Mouse (Mus musculus) monocyte, adult 2 months (primary cell): ENCODE results near the gene Ssh2.

Experiments used
- DNase-seq, 2 experiments: peaks; one replicate each; pipeline ENCODE4 v3.0.0; 2022; ENCODE audit warnings: low spot score in 2 of 2, low read depth in 1 of 2

Gene Ssh2

DNA sequence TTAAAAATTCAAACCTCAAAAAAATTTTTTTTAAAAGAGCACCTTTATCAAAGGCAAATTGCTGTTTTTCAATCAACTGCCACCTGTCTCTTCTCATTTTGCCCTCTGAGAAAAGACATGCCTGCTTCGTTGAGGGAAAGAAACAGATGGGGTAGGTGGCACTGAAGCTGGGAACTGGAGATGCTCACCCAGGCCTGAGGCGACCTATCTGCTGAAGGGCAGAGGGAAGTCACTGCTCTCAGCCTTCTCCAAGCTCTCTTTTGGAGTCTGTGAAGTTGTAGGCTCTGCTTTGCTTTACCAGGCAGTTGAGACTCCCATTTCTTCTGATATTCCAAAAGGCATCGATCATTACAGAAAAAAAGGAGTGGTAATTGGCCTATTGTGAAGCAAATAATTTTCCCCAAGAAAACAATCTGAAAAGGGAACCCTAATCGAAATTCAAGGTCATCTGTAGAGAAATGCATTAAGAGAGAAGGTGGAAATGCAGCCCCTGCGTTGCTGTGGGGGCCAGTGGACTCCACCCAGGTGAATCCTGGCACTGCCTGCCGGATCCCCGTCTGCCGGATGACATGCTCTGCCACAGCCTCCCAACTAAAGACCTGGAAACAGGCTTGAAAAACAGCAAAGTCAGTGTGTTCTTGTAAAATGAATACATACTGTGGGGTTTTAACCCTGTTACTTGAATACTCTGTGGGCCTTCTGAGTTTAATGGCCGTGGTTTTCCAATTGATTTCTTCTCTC lies 239.9 kb downstream of the Ssh2 start:
- no peak for DNase-seq

DNA sequence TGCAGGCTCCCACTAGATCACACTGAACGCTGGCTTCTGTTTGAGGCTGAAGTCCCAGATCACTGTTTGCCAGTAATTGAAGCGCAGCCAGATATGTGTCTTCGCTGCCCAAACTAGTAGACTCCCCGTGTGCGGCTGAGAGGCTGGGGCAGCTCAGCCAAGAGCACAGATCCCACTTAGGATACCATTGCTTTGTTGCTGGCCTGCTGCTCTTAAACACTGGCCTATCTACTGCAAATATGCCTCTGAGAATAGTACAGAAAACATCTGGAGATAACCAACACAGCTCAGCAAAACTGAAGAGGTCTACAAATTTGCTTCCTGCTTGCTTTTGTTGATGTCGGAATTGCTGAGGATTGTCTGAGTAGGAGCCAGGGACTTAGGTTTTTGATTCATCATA lies 240.8 kb downstream of the Ssh2 start:
- DNase-seq = no peak

DNA sequence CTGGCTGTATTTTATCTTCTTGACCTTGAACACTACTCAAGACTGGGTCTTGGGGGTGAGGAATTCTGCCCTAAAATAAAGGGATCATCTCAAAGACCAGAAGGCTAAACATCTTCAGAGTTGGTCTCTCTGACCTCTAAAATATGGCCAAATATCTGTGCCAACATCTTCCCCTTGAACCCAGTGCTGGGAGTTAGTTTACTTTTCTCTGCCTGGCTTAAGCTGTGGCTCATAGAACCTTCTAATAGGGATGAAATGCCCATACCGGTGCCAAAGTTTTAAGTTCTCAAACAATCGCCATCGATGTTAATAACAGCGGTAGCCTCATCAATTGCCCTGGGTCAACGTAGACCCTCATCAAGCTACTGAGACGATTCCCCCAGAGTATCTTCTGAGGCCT lies 245.8 kb downstream of the Ssh2 start:
- DNase-seq = no peak

DNA sequence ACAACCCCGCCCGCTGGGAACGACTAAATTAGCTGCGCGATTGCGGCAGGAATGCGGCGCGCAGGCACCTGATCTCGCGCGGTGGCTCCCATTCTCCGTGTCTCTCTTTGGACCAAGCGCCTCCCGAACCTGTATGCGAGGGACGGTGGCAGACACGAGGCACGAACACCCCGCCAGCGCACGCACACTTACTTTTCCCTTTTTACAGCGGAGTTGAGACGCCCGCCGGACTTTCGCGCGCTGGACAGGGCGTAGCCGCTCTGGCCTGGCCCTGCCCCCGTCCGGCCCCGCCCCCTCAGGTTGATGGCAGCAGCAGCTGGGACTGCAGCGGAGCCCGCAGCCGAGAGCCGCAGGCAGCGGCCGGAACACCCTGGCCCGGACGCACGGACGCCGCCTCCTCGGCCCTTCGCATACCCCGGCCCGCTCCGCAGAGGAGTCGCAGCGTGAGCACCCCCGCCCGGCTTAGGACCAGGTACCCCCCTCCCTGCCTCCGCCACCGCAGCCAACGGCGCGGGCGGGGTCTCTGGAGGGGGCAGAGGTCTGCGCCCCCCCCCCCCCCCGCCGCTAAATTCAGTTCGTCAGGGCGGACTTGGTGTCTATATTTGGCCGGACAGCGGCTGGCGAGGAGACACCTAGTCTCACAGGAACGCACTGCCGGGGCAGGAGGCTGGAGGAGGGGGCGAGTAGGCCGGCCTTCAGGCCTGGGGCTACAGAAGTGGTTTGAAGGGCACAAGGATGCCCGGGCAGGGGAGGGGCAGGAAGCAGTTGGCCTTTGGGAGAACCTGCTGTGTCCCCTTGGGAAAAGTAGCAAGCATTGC lies 246.4 kb downstream of the Ssh2 start, which contains the start of gene Coro6:
Gene Coro6, plus strand, starts transcription at position 129 of the 818 bp plus-strand sequence.
- DNase-seq = peak; percentile 11 to 18

DNA sequence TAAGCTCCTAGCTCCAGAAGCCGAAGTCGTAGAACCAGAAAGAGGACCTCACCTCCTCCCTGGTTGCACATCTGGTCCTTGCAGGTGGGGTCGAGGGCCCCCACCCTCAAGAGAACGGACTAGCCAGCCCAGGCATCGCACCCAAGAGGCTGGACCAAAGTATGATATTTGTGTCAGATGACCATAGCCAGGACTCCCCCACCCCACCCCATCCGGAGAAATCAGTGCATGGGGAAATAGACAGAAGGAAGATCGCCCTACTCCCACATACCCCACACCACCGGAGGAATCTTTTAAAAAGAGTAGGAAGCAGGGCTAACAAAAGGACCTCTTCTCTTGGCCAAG lies 247.0 kb downstream of the Ssh2 start:
- no peak for DNase-seq

DNA sequence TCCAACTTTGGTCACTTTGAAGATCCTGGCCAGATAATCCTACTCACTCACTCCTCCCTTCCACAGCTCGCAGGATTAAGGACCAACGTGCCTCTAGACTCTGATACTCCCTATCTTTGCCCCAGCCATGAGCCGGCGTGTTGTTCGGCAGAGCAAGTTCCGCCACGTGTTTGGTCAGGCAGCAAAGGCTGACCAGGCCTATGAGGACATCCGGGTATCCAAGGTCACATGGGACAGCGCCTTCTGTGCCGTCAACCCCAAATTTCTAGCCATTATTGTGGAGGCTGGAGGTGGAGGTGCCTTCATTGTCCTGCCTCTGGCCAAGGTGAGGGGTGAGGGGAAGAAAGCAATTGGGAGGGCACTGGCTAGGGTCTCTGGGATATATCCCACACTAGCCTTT lies 247.7 kb downstream of the Ssh2 start:
- no peak for DNase-seq

DNA sequence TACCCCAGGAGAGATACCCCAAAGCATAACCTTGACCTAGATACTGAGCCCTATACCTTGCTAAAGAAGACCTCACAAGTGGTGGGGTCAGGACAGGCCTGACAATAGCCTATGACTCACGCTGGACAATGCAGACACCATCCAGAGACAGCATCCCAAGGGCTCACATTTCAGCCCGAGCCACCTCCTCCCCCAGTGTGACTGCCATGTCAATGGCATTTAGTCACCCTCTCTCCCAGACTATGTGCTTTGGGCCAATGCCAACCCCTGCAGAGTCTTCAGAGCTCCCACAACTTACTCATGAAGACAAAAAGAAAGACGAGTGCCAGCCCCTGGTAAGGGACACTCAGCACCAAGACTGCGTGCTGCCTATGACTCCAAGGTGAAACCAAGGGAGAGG lies 248.6 kb downstream of the Ssh2 start:
- DNase-seq = no peak

DNA sequence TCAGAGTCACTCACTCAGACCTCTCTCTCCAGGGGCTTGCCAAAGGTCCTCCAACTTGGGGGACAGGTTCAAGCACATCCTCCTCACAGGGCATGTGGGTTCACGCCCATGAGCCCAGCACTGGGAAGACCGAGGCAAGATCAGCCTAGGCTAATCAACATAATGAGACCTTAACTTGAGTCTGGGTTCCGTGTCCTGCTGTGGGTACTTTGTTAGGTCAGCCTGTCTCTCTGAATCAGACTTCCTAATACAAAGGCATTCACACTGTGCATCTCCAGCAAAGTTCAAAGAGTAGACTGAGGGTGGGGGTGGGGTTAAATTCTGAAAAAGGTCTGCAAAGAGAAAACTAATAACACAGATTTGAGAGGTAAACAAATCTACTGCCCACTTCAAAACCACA lies 249.0 kb downstream of the Ssh2 start:
- no peak for DNase-seq

DNA sequence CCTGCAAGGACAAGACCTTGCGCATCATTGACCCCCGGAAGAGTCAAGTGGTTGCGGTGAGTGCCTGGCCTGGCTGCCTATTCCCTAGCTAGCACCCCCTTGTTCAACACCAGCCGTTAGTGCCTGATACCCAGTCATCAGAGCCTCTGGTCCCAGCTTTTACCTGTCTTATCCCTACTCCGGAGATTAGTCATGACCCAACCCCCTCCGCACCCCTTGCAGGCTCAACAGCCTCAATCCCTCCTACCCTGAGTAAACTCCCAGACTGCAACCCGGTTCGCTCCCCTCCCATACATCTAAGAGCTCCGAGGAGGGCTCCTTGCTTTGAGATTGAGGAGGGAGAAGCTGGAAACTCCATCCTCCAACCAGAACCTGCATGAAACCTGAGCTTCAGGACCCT lies 250.5 kb downstream of the Ssh2 start:
- no peak for DNase-seq

DNA sequence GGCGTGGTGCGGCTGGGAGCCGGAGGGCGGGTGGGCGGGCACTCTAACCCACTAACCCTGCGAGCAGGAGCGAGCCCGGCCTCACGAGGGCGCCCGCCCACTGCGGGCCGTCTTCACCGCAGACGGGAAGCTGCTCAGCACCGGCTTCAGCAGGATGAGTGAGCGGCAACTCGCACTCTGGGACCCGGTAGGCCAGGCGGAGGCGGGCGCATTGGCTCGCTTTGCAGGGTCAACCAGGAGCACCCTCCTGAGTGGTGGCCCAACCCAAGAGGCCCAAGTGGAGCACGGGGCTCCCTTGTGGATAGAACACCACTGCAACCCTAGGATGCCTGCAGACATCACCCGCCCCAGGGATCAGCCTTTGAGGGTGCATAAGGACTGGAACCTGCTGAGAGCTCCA lies 251.1 kb downstream of the Ssh2 start:
- peak in 1 of 2 experiments; percentile 69 for DNase-seq

DNA sequence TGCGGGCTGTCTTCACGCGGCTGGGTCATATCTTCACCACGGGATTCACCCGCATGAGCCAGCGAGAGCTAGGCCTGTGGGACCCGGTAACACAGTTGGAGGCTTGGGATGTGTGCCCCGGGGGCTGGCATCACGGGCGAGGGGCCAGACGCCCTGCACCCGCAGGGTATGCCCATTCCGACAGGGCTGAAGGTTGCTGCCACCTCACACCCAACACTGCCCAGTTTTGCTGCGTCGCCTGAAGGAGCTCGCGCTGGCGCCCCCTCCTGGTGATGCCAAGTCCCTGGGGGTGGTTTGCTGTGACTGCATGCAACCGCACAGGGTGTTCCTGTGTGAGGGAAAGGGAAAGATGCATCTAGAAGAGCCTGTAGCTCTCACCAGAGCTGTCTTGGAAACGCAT lies 251.7 kb downstream of the Ssh2 start:
- DNase-seq = peak; percentile 62 to 71

DNA sequence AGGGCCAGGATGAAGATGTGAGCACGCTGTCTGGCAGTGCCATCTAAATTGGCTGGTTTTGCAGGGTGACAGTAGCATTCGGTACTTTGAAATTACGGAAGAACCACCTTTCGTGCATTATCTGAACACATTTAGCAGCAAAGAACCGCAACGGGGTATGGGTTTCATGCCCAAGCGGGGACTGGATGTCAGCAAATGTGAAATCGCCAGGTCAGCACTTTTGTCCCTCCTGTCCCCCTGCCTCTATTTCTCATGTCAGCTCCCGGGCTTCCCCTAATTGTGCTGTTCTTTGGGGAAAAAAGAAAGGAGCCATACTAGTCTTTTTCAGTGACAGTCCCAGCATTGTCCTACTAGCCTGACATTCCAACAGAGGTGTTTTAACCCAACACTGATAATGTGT lies 252.3 kb downstream of the Ssh2 start:
- no peak for DNase-seq

DNA sequence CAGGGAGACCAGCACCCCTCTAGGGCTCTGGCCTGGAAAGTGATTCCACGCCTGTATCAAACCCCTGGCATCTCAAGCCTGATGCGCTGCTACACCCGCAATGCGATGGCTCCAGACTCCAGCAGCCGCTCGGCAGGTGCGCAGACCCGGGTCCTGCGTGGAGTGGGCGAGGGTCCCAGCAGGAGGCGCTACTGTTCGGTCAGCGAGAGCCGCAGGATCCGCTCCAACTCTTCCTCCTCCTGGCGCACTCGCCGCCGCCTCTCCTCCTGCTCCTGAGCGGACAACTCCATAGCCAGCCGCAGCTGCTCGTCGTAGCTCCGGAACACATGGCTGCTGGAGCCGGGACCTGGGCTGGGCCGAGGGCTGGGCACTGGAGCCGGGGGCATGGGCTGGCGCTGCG lies 255.3 kb downstream of the Ssh2 start:
- DNase-seq = no peak

DNA sequence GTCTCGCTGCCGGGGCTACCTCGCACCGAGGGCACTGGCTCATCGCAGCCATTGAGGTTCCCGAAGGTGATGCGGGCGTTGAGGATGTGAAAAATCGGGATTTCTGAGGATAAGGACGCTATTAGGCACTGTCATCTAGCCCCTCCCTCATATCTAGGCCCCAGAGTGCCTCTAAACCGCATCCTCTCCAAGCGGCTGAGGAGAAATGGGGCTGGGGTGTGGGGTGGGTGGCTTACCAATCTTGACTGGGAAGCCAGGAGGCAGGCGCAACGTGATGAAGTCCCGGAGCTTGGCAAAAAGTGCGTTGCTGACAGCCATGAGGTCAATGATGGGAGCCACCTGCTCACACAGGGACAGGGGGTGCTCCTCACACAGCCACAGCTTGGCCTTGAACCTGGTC lies 256.7 kb downstream of the Ssh2 start:
- DNase-seq = no peak

DNA sequence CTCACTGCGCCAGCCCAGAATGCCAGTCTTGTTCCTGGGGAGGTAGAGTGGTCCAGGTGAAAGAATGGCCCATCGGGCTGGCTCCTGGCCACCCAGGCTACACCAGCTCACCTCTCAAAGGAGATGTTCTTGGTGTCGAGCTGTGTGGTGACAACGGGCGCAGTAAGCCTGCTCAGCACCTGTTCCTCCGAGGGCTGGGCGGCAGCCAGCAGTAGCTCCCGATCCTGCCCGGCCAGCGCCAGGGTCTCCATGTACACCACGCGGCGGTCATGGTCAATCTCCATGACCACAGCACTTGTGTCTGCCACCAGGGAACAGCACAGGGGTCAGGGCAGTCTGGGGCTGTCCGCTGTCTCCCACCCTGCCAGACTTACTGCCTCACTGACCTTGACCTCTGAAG lies 260.1 kb downstream of the Ssh2 start:
- no peak for DNase-seq

DNA sequence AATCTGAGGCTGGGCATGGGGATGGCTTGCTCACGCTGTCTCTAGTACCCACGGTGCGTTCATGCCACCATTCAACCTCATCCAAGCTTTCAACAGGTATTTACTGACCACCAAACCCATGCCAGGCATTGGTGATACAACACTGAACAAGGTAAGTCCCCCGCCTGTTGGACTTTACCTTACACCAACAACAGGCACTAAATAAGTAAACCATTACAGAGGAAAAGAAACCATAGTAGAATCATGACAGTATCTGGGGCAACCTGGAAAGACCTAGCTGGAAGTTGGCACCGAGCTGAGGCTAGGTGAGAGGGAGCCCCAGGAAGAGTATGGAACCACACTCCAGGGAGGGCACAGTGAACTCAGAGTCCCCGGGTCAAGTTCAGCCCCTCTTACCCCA lies 260.8 kb downstream of the Ssh2 start:
- no peak for DNase-seq

DNA sequence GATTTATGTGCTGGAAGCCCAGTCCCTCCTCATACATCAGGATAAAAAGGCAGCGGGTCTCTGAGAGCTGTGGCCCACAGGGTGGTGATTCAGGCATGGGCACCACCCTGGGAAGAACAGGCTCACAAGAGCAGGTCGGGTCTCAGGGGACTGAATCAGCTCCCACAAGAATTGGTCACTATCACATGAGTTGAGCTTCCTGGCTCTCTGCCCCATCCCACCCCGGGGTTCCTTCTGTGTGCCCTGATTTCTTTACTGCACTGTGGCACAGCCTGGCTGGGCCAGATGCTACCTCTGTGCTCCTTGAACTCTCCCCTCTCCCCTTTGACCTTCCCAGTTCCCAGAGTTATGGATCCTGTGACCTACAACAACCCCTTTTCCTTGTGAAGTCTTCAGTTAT lies 267.0 kb downstream of the Ssh2 start:
- DNase-seq = no peak

DNA sequence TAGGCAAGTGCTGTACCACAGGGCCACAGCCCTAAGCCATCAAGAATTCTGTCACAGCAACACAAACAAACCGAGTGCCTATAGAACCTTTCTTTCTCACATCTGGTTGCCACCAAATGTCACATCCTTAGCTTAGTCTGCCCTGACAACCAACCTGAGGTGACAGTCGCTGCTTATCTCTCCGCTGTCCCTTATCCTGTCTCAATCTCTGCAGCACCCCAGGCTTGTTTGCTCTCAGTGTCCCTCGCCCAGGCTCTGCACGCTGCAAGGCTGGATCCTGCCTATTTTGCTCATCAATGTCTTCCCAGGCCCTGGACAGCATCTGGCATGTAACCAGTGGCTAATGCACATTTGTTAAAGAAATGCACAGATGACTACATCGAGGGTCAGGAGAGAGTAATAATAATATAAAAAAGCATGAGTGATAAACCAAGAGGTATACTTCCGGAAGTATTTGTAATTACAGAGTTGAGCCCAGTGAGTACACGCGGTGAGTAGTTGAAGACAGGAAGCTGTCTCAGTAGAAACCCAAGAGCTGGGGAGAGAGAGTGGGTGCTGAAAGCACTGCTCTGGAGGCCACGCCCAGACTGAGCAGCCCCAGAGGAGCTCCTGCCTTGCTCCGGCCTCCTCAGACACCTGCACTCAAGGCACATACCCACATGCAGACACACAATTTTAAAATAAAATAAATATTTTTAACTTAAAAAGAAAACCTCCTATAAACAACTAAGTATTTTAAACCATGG lies 267.6 kb downstream of the Ssh2 start:
- DNase-seq = no peak

DNA sequence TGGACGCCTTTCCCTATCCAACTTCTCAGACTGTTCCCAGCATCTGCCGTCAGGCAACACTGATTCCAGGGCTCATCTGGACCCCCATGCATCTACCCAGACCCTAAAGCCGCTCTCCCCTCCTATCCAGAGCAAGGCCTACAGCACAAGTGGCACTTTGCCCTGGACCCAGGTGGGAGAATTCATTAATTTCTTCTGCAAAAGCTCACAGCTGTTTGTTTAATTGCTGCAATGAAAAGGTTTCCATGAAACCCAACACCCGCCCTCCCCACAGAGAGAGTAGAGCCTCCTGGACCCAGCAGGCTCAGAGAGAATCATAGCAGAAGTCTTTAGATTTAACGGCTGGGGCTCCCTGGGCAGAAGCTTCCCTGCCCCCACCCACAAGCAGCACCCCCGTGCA lies 269.1 kb downstream of the Ssh2 start:
- no peak for DNase-seq

DNA sequence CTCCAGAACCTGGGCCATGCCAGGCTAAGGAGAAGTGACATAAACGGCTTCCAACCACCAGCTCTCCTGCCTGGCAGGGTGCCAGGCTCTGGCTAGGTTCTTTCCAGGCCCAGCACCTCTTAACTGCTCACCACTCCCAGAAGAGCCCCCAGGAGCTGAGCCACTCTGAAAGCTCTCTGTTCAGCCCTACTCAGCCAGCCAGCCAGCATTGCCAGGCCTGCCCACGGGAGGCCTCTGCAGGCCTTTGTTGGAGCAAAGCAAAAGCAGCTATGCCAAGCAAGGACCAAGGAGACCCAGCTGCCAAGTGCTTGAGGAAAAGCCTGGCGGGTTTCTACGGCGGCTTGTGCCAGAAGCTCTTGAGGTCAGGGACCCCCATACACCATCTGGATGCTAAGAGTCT lies 270.7 kb downstream of the Ssh2 start:
- DNase-seq = no peak

DNA sequence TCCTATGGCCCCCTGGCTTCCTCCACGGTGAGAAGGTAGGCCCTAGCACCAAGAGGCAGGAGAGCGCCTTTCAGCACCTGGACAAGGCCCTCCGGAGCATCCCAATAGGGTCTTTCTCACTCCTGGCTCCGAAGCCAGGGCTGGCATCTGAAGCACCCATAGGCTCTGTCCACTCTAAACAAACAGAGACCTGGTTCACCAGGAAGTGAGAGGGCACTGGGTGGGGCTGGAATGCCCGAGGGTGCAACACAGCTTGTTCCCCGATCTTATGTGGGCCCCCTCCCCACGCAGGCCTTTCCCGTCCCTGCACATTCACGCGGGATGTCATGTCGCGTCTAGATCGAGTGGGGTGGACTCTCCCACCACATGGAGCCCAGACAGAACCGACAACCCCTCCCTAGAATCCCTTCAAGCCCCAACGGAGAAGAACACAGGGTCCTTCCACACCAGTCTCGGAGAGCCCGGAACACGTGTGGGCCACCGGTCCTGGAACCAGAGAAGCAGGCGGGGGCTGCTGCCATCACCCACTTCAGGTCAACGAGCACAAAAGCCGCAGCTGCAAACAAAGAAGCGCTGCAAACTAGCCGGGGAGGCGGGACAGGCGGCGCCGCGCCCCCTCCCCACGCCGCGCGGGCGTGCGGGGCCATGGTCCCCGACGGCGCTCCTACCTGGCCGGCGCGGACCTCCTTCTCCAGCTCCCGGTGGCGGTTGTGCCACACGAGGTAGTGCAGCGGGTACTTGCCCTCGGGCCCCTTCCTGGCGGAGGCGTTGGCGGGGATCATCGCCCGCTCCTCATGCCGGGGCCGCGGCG lies 272.9 kb downstream of the Ssh2 start:
- DNase-seq = no peak
